Mouse (Mus musculus): ENCODE results near the gene Tulp3.

- no peak for TF ChIP-seq POLR2A (IDR thresholded peaks at IDR 0.05; ENCODE audit: control insufficient read depth, extremely low read depth, insufficient read depth, low read length, poor library complexity)
- TF ChIP-seq CTCF (IDR thresholded peaks at IDR 0.05; ENCODE audit: borderline replicate concordance, control insufficient read depth, extremely low read depth, insufficient read depth, low read length, poor library complexity): no peak
Measured at GRCm38 (mm10) chr6:128385026-128385425, 29.4 kb upstream of the Tulp3 start.
